In the genomic region with DNA sequence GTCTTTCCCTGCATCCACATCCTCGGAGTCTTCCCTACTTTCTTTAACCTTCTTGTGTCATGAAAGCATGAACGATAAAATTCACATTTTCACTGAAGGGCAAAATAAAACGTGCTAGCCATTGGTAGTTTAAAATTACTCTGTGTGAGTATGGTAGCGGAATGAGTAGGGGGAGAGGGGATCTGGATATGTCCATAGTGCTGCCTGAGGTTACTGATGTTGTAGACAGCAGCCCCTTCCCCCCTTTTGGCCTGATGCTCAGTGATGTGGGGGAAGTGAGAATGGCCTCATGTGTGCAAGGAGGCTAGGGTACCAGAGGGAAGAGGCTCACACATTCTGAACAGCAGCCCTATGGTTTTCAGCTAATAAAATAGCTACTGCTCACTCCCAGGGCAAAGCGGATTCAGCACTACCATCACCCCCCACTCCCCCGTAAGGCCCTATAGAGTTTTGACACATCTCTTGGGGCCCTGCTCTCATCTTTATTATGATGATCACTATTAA, we compare ENCODE assay signal across 8 mouse cellular contexts. TPM values are rescaled to one million over a fixed set of nuclear protein-coding genes. Genes with fewer than 3 reads are reported as not detected.
DNase-seq lines count a peak whose midpoint lies in the region; ATAC-seq lines count a peak whose summit lies in the region.

No protein-coding gene starts in this region.

- no peak for DNase-seq in heart, postnatal 25 days (ENCODE audit: low spot score)
- DNase-seq in Muller cell, postnatal 12 days (ENCODE audit: inconsistent ontology term), result peak; percentile 33
- peak; percentile 44 for DNase-seq in forebrain, embryonic 14.5 days (ENCODE audit: low spot score)
- DNase-seq in liver, embryonic 13.5 days, result no peak
- DNase-seq in spleen, postnatal 36 days (ENCODE audit: low spot score in 2 of 2), result no peak
- no peak for DNase-seq in thymus, postnatal 36 days
- DNase-seq in left cerebral cortex, adult 8-10 months (ENCODE audit: low spot score in 2 of 2), result no peak

- peak overlapping the region; percentile 94 for H3K27ac ChIP-seq in heart, embryonic 12.5 days (ENCODE audit: poor library complexity, severe bottlenecking)
- H3K27ac ChIP-seq in forebrain, embryonic 14.5 days (ENCODE audit: low read depth, low read length), result peak overlapping the region; percentile 59; the same call in 1 of the 2 replicates
- H3K27ac ChIP-seq in liver, embryonic 13.5 days, result no peak overlapping the region

- H3K4me3 ChIP-seq in heart, embryonic 12.5 days, result peak overlapping the region; percentile 89
- H3K4me3 ChIP-seq in forebrain, embryonic 14.5 days (ENCODE audit: low read depth, low read length), result peak overlapping the region; percentile 75
- H3K4me3 ChIP-seq in liver, embryonic 13.5 days (replicated peaks), result peak overlapping the region; percentile 52

- peak overlapping the region; percentile 85 for H3K4me2 ChIP-seq in heart, embryonic 12.5 days
- H3K4me2 ChIP-seq in forebrain, embryonic 14.5 days (ENCODE audit: low read length), result peak overlapping the region; percentile 83
- H3K4me2 ChIP-seq in liver, embryonic 13.5 days, result peak overlapping the region; percentile 62

- H3K4me1 ChIP-seq in heart, embryonic 12.5 days (replicated peaks), result peaks cover 26% of the 10 kb centered on the region
- peaks cover 12% of the 10 kb centered on the region; the same call in 1 of the 2 replicates for H3K4me1 ChIP-seq in forebrain, embryonic 14.5 days (ENCODE audit: control insufficient read depth, insufficient read depth, low read length)
- peaks cover 9% of the 10 kb centered on the region; the same call in 1 of the 2 replicates for H3K4me1 ChIP-seq in liver, embryonic 13.5 days (replicated peaks)

- H3K9me3 ChIP-seq in heart, embryonic 12.5 days (replicated peaks), result no peaks in the 10 kb centered on the region
- no peaks in the 10 kb centered on the region for H3K9me3 ChIP-seq in forebrain, embryonic 14.5 days (replicated peaks; ENCODE audit: control insufficient read depth, low read length)
- H3K9me3 ChIP-seq in liver, embryonic 13.5 days (replicated peaks), result no peaks in the 10 kb centered on the region

- intact Hi-C loops in heart, postnatal 25 days (cut with DNase I), result loop anchor here (10.0 kb wide), 2 partner anchors 1112 to 1502 kb away; no protein-coding TSS in a partner anchor

- WGBS in heart, embryonic 12.5 days, result 7% methylated on average over 6 of the region's 6 CpGs
- WGBS in forebrain, embryonic 14.5 days, result 8% methylated on average over 6 of the region's 6 CpGs
- WGBS in liver, embryonic 13.5 days (ENCODE audit: insufficient replicate concordance), result 17% methylated on average over 6 of the region's 6 CpGs

- ATAC-seq in heart, embryonic 12.5 days (ENCODE audit: insufficient number of reproducible peaks, low FRiP score), result no peak
- ATAC-seq in forebrain, embryonic 14.5 days, result no peak
- ATAC-seq in liver, embryonic 13.5 days (ENCODE audit: low read depth), result no peak

- peak overlapping the region; percentile 95 for H3K9ac ChIP-seq in heart, embryonic 12.5 days
- H3K9ac ChIP-seq in forebrain, embryonic 14.5 days (ENCODE audit: low read length), result peak overlapping the region; percentile 91
- 0 out of 2 replicates have a peak overlapping the region, but pooled peaks have one; percentile 17 for H3K9ac ChIP-seq in liver, embryonic 13.5 days

- no peaks in the 10 kb centered on the region for H3K36me3 ChIP-seq in heart, embryonic 12.5 days
- H3K36me3 ChIP-seq in forebrain, embryonic 14.5 days (ENCODE audit: control insufficient read depth, insufficient read depth, low read length), result no peaks in the 10 kb centered on the region
- no peaks in the 10 kb centered on the region for H3K36me3 ChIP-seq in liver, embryonic 13.5 days

- H3K27me3 ChIP-seq in heart, embryonic 12.5 days (replicated peaks), result no peaks in the 10 kb centered on the region
- no peaks in the 10 kb centered on the region for H3K27me3 ChIP-seq in forebrain, embryonic 14.5 days (replicated peaks; ENCODE audit: control insufficient read depth, insufficient read depth, low read length)
- H3K27me3 ChIP-seq in liver, embryonic 13.5 days, result peaks cover 68% of the 10 kb centered on the region

RNA-seq across cellular contexts. Expression of a gene that starts 4.5 kb away (rescaled TPM):
- 39.9 and 40.9 TPM in 2 replicates for polyA plus RNA-seq in heart, embryonic 12.5 days (2016; fragmentation: Nextera tagmentation; extraction: Ambion mirVana)
- total RNA-seq in heart, postnatal 25 days (2021), result 1 to 10 TPM; 7.6 to 9.4 TPM
- 31.0 and 40.0 TPM in 2 replicates for polyA plus RNA-seq in forebrain, embryonic 14.5 days (2014; fragmentation: Nextera tagmentation; extraction: Ambion mirVana)
- 1.4 and 1.6 TPM in 2 replicates for polyA plus RNA-seq in liver, embryonic 13.5 days (2015; fragmentation: Nextera tagmentation; extraction: Ambion mirVana)
- total RNA-seq in left cerebral cortex, adult 8-10 months (2022), result 10 to 100 TPM; 59.2 to 74.4 (median 63.1) TPM

Comparison
In these comparisons a context has a peak if more than half of its experiments do, and no peak if none do; other contexts are left out.
1. H3K9ac ChIP-seq: peak in every context shown above with its lines; median percentile 95 in heart, embryonic 12.5 days; 91 in forebrain, embryonic 14.5 days; 17 in liver, embryonic 13.5 days.
2. DNase-seq: peak in Muller cell, postnatal 12 days (single experiment) and forebrain, embryonic 14.5 days (single experiment); none in heart, postnatal 25 days (single experiment), liver, embryonic 13.5 days (single experiment), spleen, postnatal 36 days (0 of 2), thymus, postnatal 36 days (0 of 2) and left cerebral cortex, adult 8-10 months (0 of 2).
3. RNA of a gene that starts 4.5 kb away (polyA plus RNA-seq): 39.9 to 40.9 TPM in heart, embryonic 12.5 days and 31.0 to 40.0 TPM in forebrain, embryonic 14.5 days; 1.4 to 1.6 TPM in liver, embryonic 13.5 days; every median in the first group is over 10 times any median in the second.
4. Peak in every context shown above with its lines, with median percentiles within 50 percentile points of each other: H3K4me2 ChIP-seq and H3K4me3 ChIP-seq.